Mouse (Mus musculus) heart, embryonic 12.5 days (tissue): ENCODE measurements around the gene Tedc2. TPM values are rescaled to one million over a fixed set of nuclear protein-coding genes. Genes with fewer than 3 reads are reported as not detected.
A peak's percentile ranks its signal among the peaks of the same experiment; 100 is the strongest.

ENCODE experiments used
- ATAC-seq: fragments of 200-750 bp; cut with Nextera tagmentation; 2 replicates; pipeline ENCODE4 v1.8.0; 2017; ENCODE audit warnings: moderate TSS enrichment, moderate library complexity; ENCODE audit not compliant: insufficient number of reproducible peaks, low FRiP score
- H3K27ac ChIP-seq: fragments of 300-500 bp; sonication (generic); 2 replicates; pipeline ENCODE4 v1.5.1; 2016; ENCODE audit warnings: mild to moderate bottlenecking, moderate library complexity; ENCODE audit not compliant: poor library complexity, severe bottlenecking
- H3K27me3 ChIP-seq: fragments of 300-500 bp; sonication (generic); replicated peaks from 2 replicates; pipeline ENCODE4 v1.6.1; 2016; ENCODE audit warnings: mild to moderate bottlenecking, moderate library complexity
- H3K36me3 ChIP-seq: fragments of 300-500 bp; sonication (generic); 2 replicates; pipeline ENCODE4 v1.6.1; 2016; ENCODE audit warnings: mild to moderate bottlenecking, moderate library complexity
- H3K4me1 ChIP-seq: fragments of 300-500 bp; sonication (generic); replicated peaks from 2 replicates; pipeline ENCODE4 v1.6.1; 2016; ENCODE audit warnings: mild to moderate bottlenecking
- H3K4me2 ChIP-seq: fragments of 300-500 bp; sonication (generic); 2 replicates; pipeline ENCODE4 v1.6.1; 2016; ENCODE audit warnings: mild to moderate bottlenecking, moderate library complexity
- H3K4me3 ChIP-seq: fragments of 300-500 bp; sonication (generic); 2 replicates; pipeline ENCODE4 v1.5.1; 2016; ENCODE audit warnings: mild to moderate bottlenecking
- H3K9ac ChIP-seq: fragments of 300-500 bp; sonication (generic); 2 replicates; pipeline ENCODE4 v1.6.1; 2016; ENCODE audit warnings: mild to moderate bottlenecking, moderate library complexity
- H3K9me3 ChIP-seq: fragments of 300-500 bp; sonication (generic); replicated peaks from 2 replicates; pipeline ENCODE4 v1.6.1; 2016; ENCODE audit warnings: mild to moderate bottlenecking, moderate library complexity
- WGBS: fragments of 180-500 bp; shearing (Covaris S2); methylation state at CpG from one replicate; pipeline ENCODE4 v1.1.7; 2016; 5-methylcytosine and 5-hydroxymethylcytosine counted together
- polyA plus RNA-seq: library from polyadenylated mRNA; unstranded; fragments of >200 nt; fragmentation: Nextera tagmentation; extraction: Ambion mirVana; gene quantifications from 2 replicates; pipeline ENCODE4 v1.2.1, GENCODE M21; 2016

Gene Tedc2
- polyA plus RNA-seq, 1 experiment from 2014 or later, result 7.5 TPM

DNA sequence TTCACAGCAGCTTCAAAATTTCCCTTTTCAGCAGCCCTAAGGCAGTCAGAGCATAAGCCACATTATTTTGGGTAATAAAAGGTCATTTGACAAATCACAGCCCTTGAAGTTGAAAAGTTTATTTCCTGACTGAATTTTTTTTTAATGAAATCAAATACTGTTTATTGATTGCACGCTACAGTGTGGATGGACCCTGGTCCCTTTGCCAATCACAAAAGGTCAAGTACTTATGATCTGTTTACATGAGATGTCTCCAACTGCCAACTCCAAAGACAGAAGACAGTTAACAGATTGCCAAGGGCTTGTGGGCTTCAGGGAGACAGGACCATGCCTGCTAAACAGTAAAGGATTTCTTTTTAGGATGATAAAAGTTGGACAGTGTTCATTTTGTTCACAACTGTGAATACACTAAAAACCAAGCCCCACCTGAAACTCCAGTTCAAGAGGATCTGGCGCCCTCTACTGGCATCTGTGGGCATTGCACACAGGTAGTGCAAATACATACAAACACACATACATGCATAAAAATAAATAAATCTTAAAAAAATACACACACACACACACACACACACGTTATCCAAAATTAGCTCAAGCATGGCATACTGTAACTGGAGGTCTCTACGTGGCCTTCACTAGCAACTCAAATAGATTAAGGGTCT lies 22.8 kb upstream of the Tedc2 start:
- 84% methylated on average over 4 of the region's 4 CpGs for WGBS
- peaks cover 88% of the 10 kb centered on the region for H3K36me3 ChIP-seq
- H3K9ac ChIP-seq, result no peak overlapping the region
- no peak overlapping the region for H3K4me3 ChIP-seq
- ATAC-seq, result no peak
- no peaks in the 10 kb centered on the region for H3K4me1 ChIP-seq
- no peak overlapping the region for H3K27ac ChIP-seq
- H3K9me3 ChIP-seq, result peaks cover 9% of the 10 kb centered on the region; the same call in 1 of the 2 replicates
- H3K4me2 ChIP-seq, result no peak overlapping the region
- no peaks in the 10 kb centered on the region for H3K27me3 ChIP-seq

DNA sequence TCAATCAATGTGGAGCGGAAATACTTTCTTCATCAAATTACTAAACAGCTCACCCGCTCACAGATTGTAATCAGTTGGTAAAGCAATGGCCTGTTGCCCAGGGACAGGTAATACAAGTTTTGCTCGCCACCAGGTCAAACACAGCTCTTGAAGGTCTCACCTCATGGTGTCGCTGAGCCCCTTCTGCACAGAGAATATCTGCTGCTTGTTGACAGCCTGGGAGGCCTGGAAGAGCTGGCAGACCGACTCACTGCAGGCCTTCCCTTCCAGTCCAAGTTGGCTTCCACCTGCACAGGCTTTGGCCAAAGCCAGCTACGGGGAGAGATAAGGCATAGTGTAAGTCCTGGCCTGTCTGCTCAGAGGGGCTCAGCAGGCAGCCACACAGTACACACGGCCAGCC lies 16.3 kb upstream of the Tedc2 start:
- H3K4me3 ChIP-seq, result no peak overlapping the region
- 87% methylated on average over 7 of the region's 7 CpGs for WGBS
- no peak for ATAC-seq
- H3K4me1 ChIP-seq, result no peaks in the 10 kb centered on the region
- H3K27me3 ChIP-seq, result no peaks in the 10 kb centered on the region
- no peak overlapping the region for H3K4me2 ChIP-seq
- H3K27ac ChIP-seq, result no peak overlapping the region
- H3K36me3 ChIP-seq, result peaks cover 97% of the 10 kb centered on the region
- H3K9ac ChIP-seq, result no peak overlapping the region
- H3K9me3 ChIP-seq, result no peaks in the 10 kb centered on the region

DNA sequence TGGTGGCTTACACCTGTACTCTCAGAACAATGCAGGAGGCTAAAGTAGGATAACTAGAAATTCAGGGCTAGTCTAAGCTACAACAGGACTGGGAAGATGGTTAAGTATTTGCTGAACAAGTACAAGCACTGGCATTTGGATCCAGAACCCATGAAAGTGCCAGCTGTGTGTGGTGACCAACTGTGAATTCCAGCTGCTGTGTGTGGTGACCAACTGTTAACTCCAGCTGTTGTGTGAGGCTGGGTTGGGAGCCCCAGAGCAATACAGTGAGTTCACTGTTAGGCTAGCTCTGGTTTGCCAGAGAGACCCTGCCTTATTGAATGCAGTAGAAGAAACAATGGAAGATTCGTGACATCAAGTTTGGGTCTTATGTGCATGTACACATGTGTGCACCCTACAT lies 15.8 kb upstream of the Tedc2 start:
- no peaks in the 10 kb centered on the region for H3K27me3 ChIP-seq
- 96% methylated on average over 1 of the region's 1 CpGs for WGBS
- H3K27ac ChIP-seq, result no peak overlapping the region
- no peak overlapping the region for H3K4me3 ChIP-seq
- peaks cover 97% of the 10 kb centered on the region for H3K36me3 ChIP-seq
- ATAC-seq, result no peak
- H3K4me2 ChIP-seq, result no peak overlapping the region
- no peaks in the 10 kb centered on the region for H3K4me1 ChIP-seq
- no peaks in the 10 kb centered on the region for H3K9me3 ChIP-seq
- no peak overlapping the region for H3K9ac ChIP-seq

DNA sequence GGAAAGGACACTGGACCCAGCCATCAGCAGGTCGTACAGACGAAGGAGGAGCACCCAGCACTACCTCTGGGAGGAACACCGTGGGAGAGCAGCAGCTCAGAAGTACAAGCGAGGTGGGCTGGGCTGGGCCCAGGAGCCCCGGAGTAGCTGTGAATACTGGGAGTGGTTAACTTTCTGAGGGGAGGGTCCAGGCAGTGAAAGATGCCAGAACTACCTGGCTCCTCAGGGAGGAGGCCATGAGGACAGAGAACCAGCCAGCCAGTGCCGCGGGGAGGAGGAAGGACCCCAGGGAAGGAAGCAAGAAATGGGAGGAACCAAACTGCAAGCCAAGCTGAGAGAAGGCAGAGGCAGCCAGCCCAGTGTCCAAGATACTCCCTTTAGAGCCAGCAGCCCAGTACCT lies 7.3 kb upstream of the Tedc2 start:
- WGBS, result 85% methylated on average over 7 of the region's 7 CpGs
- Histone ChIP-seq H3K4me1 (no peaks in the 10 kb centered on the region), H3K4me2 (no peak overlapping the region), H3K9ac (no peak overlapping the region), H3K27ac (no peak overlapping the region), H3K4me3 (no peak overlapping the region), H3K27me3 (no peaks in the 10 kb centered on the region), H3K9me3 (no peaks in the 10 kb centered on the region), H3K36me3 (peaks cover 98% of the 10 kb centered on the region)
- ATAC-seq, result no peak

DNA sequence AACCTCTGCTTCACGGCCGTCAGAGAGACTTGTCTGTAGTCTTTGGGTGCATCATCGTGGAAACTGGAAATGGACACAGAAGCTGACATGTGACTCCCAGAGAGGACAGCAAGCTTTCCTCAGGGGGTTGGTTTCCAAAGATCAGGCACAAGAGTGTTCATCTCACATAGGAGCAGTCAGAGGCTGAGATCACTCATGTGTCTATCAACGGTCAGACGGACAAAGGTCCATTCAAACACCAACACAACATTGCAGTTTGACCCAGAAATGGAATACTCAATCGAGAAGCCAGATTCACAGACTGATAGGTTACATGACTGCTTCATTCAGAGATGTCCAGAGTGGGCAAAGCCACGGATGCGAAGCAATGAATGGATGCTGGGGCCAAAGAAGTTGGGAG lies 6.1 kb upstream of the Tedc2 start:
- Histone ChIP-seq H3K27ac (no peak overlapping the region), H3K9me3 (no peaks in the 10 kb centered on the region), H3K27me3 (no peaks in the 10 kb centered on the region), H3K36me3 (peaks cover 95% of the 10 kb centered on the region), H3K4me2 (no peak overlapping the region), H3K4me3 (no peak overlapping the region), H3K4me1 (no peaks in the 10 kb centered on the region), H3K9ac (no peak overlapping the region)
- 85% methylated on average over 8 of the region's 8 CpGs for WGBS
- ATAC-seq, result no peak

DNA sequence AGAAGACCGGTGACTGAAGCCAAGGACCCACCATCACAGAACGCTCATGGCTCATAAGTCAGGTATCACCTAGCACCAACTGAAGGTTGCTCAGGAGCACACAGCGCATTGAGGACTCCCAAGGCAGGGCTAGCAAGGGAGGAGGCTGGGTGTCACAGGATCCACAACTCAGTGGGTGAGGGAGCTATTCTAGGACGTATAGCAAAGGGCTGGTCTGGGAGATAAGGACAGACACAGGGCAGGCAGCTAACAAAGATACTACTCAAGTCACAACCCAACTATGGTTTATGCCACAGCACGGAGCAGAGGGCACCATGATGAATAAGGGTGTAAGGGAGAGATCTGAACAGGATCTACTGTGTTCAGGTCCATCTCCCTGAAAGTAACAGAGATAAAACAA lies 5.2 kb upstream of the Tedc2 start:
- ATAC-seq, result peak; percentile 88
- H3K9me3 ChIP-seq, result no peaks in the 10 kb centered on the region
- H3K27me3 ChIP-seq, result no peaks in the 10 kb centered on the region
- H3K4me1 ChIP-seq, result peaks cover 4% of the 10 kb centered on the region
- peak overlapping the region; percentile 25; the same call in 1 of the 2 replicates for H3K27ac ChIP-seq
- H3K4me3 ChIP-seq, result no peak overlapping the region
- peaks cover 86% of the 10 kb centered on the region for H3K36me3 ChIP-seq
- H3K4me2 ChIP-seq, result no peak overlapping the region
- H3K9ac ChIP-seq, result no peak overlapping the region
- WGBS, result 71% methylated on average over 5 of the region's 5 CpGs

DNA sequence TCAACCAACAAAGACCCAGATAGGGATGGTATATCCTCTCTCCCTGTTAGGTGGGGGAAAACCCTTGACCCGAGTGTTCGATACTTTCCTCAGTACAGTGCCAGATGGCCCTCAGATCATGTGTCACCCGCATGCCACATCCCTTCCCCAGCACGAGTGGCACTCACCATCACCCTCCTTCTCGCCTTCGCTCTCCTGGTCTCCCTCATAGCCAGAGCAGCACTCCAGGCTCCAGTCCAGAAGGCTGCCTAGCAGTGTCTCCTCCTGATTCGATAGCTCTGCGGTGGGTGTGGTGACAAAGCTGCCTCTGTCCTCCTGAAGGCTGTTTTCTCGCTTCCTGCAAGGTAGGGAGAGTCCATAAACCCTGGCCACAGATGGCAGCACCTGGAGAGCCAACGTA lies 4.1 kb upstream of the Tedc2 start:
- H3K4me2 ChIP-seq, result no peak overlapping the region
- peaks cover 8% of the 10 kb centered on the region for H3K4me1 ChIP-seq
- 90% methylated on average over 10 of the region's 10 CpGs for WGBS
- H3K27me3 ChIP-seq, result no peaks in the 10 kb centered on the region
- no peak overlapping the region for H3K4me3 ChIP-seq
- no peaks in the 10 kb centered on the region for H3K9me3 ChIP-seq
- H3K36me3 ChIP-seq, result peaks cover 75% of the 10 kb centered on the region
- H3K9ac ChIP-seq, result no peak overlapping the region
- 0 out of 2 replicates have a peak overlapping the region, but pooled peaks have one; percentile 15 for H3K27ac ChIP-seq
- no peak for ATAC-seq

DNA sequence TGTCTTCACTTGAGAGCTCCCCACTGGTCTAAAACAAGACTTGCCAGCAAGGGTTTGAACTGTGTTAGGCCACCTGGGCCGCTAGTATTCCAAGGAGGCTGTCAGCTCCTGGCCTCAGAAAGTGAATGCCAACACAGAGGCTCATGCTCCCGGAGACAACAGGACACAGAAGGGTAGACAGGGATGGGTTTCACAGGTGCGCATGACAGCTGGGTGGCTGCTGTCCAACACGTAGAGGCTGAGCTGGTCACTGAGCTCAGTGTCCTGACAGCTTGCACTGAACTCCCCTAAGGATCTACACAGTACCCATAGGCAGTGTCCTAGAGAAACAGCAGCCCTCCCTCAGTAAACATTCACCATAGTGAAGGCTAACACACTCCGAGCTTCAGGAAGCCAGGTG lies 2.9 kb upstream of the Tedc2 start:
- Histone ChIP-seq H3K27ac (no peak overlapping the region), H3K36me3 (peaks cover 65% of the 10 kb centered on the region), H3K27me3 (no peaks in the 10 kb centered on the region), H3K4me1 (peaks cover 14% of the 10 kb centered on the region), H3K9ac (no peak overlapping the region), H3K4me2 (no peak overlapping the region), H3K4me3 (no peak overlapping the region), H3K9me3 (no peaks in the 10 kb centered on the region)
- no peak for ATAC-seq
- WGBS, result 89% methylated on average over 5 of the region's 5 CpGs

DNA sequence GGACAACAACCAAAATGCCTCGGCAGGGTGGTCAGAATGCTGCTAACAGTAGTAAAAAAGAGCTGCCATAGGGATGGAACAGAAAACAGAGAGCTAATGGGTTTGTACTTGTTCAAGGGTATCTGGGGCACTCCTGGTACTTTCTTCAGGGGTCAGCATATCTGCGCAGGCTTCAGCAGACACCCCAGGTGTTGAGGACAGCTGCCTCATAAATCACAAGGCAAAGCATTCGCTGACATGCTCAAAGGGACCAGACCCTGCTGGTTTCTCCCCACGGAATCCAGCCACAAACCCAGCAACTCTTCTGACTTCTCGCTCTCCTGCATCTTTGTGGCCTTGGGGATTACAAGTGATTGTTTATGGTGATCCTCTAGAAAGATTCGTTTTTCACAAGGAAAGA lies 2.0 kb upstream of the Tedc2 start:
- Histone ChIP-seq H3K9ac (no peak overlapping the region), H3K4me3 (no peak overlapping the region), H3K4me2 (no peak overlapping the region), H3K36me3 (peaks cover 65% of the 10 kb centered on the region), H3K9me3 (no peaks in the 10 kb centered on the region), H3K4me1 (peaks cover 14% of the 10 kb centered on the region), H3K27me3 (no peaks in the 10 kb centered on the region), H3K27ac (no peak overlapping the region)
- ATAC-seq, result no peak
- 79% methylated on average over 6 of the region's 6 CpGs for WGBS

DNA sequence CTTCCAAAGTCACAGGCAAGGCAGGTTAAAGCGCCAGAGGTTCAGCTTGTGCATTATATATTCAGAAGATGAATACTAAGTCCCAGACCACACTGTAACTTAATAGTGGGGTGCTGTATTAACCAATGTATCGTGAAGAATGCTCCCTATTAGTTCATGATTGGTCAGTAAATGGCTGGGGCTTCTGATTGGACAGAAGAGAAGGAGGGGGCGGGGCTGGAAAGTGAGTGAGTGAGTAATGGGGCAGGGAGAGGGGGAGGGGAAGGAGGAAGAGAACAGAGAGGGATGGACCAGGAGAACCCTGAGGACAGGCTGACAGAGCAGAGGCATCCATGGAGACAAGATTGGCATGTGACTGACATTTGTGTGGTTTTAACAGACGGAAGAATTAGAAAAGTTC lies 3.8 kb downstream of the Tedc2 start:
- WGBS, result 79% methylated on average over 4 of the region's 4 CpGs
- Histone ChIP-seq H3K4me3 (no peak overlapping the region), H3K4me2 (no peak overlapping the region)

DNA sequence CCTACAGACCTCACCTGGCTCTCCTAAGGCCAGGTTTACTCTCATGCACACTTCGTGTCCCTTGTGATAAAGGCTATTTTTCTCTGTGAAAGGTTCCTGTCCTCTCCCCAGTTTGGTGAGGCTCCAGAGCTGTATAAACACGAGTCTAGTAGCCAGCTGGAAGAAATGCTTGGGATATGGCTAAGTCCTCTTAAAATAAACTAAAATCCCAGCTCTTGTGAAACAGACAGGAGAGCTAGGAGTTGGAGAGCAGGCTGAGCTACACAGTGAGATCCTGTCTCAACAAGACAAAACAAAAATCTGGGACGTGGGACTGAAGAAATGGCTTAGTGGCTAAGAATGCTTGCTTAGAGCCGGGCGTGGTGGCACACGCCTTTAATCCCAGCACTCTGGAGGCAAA lies 7.5 kb downstream of the Tedc2 start:
- Histone ChIP-seq H3K4me1 (peaks cover 33% of the 10 kb centered on the region), H3K9me3 (no peaks in the 10 kb centered on the region), H3K4me2 (no peak overlapping the region), H3K36me3 (peaks cover 29% of the 10 kb centered on the region), H3K27me3 (peaks cover 13% of the 10 kb centered on the region), H3K9ac (no peak overlapping the region), H3K27ac (no peak overlapping the region), H3K4me3 (no peak overlapping the region)
- 73% methylated on average over 6 of the region's 6 CpGs for WGBS
- no peak for ATAC-seq

More for the DNA sequence above, 3.8 kb downstream of the Tedc2 start:
- no peak overlapping the region for H3K27ac ChIP-seq
- H3K27me3 ChIP-seq, result no peaks in the 10 kb centered on the region
- H3K4me1 ChIP-seq, result peaks cover 19% of the 10 kb centered on the region
- no peaks in the 10 kb centered on the region for H3K9me3 ChIP-seq
- peaks cover 33% of the 10 kb centered on the region for H3K36me3 ChIP-seq
- ATAC-seq, result no peak
- H3K9ac ChIP-seq, result no peak overlapping the region

DNA sequence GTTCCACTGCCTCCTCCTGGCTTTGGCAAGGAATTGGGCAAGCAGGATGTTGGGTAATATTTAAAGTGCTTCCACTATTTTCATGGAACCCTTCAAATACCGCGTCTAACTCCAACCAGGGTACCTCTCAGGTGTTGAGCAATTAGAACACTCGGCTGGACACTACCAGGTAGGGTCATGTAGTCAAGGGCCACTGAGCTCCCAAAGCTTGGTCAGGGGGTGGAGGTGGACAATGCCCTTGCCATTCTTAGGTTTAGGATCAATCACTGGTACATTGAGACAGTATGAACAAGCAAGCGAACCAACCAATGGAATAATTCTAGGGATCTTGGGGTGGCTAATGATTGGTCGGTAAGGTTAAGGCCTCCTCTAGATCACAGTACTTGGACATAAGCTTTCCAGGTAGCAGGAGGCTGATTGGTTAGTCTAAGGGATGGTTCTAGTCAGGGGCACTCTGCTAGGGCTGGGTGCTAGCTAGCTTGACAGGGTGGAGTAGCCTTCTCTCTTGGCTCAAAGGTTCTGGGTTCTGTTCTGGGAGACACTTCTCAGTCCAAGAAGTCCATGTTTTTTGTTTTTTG lies 8.1 kb downstream of the Tedc2 start:
- Histone ChIP-seq H3K4me3 (peak overlapping the region; percentile 50; the same call in 1 of the 2 replicates), H3K27me3 (peaks cover 20% of the 10 kb centered on the region), H3K9me3 (no peaks in the 10 kb centered on the region), H3K4me1 (peaks cover 39% of the 10 kb centered on the region), H3K4me2 (peak overlapping the region; percentile 83), H3K36me3 (peaks cover 23% of the 10 kb centered on the region), H3K27ac (no peak overlapping the region), H3K9ac (no peak overlapping the region)
- 37% methylated on average over 5 of the region's 5 CpGs for WGBS
- ATAC-seq, result no peak
